Mouse (Mus musculus) lung, embryonic 15.5 days (tissue): ENCODE measurements around the gene Stk11. TPM values are rescaled to one million over a fixed set of nuclear protein-coding genes. Genes with fewer than 3 reads are reported as not detected.
A peak's percentile ranks its signal among the peaks of the same experiment; 100 is the strongest.

Experiments used
- ATAC-seq: fragments of 200-750 bp; cut with Nextera tagmentation; 2 replicates; pipeline ENCODE4 v1.8.0; 2017; ENCODE audit warnings: moderate number of reproducible peaks, borderline replicate concordance; ENCODE audit not compliant: low FRiP score, low TSS enrichment; ENCODE audit errors: extremely low read depth
- H3K27ac ChIP-seq: fragments of 300-500 bp; sonication (generic); 2 replicates; pipeline ENCODE4 v1.5.1; 2015; ENCODE audit warnings: moderate library complexity, mild to moderate bottlenecking, inconsistent platforms
- H3K27me3 ChIP-seq: fragments of 300-500 bp; sonication (generic); 2 replicates; pipeline ENCODE4 v1.6.1; 2015; ENCODE audit warnings: inconsistent platforms
- H3K36me3 ChIP-seq: fragments of 300-500 bp; sonication (generic); 2 replicates; pipeline ENCODE4 v1.6.1; 2015; ENCODE audit warnings: inconsistent platforms
- H3K4me1 ChIP-seq: fragments of 300-500 bp; sonication (generic); 2 replicates; pipeline ENCODE4 v1.6.1; 2015; ENCODE audit warnings: inconsistent platforms
- H3K4me2 ChIP-seq: fragments of 300-500 bp; sonication (generic); 2 replicates; pipeline ENCODE4 v1.6.1; 2015; ENCODE audit warnings: inconsistent platforms, mild to moderate bottlenecking, moderate library complexity
- H3K4me3 ChIP-seq: fragments of 300-500 bp; sonication (generic); 2 replicates; pipeline ENCODE4 v1.5.1; 2015; ENCODE audit warnings: mild to moderate bottlenecking, inconsistent platforms
- H3K9ac ChIP-seq: fragments of 300-500 bp; sonication (generic); 2 replicates; pipeline ENCODE4 v1.6.1; 2015; ENCODE audit warnings: inconsistent platforms
- H3K9me3 ChIP-seq: fragments of 300-500 bp; sonication (generic); 2 replicates; pipeline ENCODE4 v1.6.1; 2016; ENCODE audit warnings: inconsistent platforms
- WGBS: fragments of 180-500 bp; shearing (Covaris S2); methylation state at CpG from one replicate; pipeline ENCODE4 v1.1.7; 2015; 5-methylcytosine and 5-hydroxymethylcytosine counted together
- polyA plus RNA-seq: library from polyadenylated mRNA; unstranded; fragments of >200 nt; fragmentation: Nextera tagmentation; extraction: Ambion mirVana; gene quantifications from 2 replicates; pipeline ENCODE4 v1.2.1, GENCODE M21; 2015

The Stk11 gene
- polyA plus RNA-seq, 1 experiment from 2014 or later = 18.6 TPM

GRCm38 (mm10) chr10:80155277-80155676, 39.7 kb downstream of the Stk11 start:
- Histone ChIP-seq H3K27ac (no peak overlapping the region), H3K9ac (no peak overlapping the region), H3K4me1 (peaks cover 82% of the 10 kb centered on the region), H3K9me3 (no peaks in the 10 kb centered on the region), H3K4me3 (no peak overlapping the region), H3K4me2 (no peak overlapping the region), H3K27me3 (no peaks in the 10 kb centered on the region), H3K36me3 (peaks cover 55% of the 10 kb centered on the region)
- 45% methylated on average over 1 of the region's 1 CpGs for WGBS
- ATAC-seq = no peak

- ATAC-seq = no peak
- H3K27me3 ChIP-seq = no peaks in the 10 kb centered on the region
- peaks cover 55% of the 10 kb centered on the region for H3K36me3 ChIP-seq
- WGBS = 74% methylated on average over 29 of the region's 29 CpGs
- no peaks in the 10 kb centered on the region for H3K9me3 ChIP-seq
- H3K4me1 ChIP-seq = peaks cover 91% of the 10 kb centered on the region
- peak overlapping the region; percentile 0; the same call in 1 of the 2 replicates for H3K4me2 ChIP-seq
- H3K27ac ChIP-seq = peak overlapping the region; percentile 99
- no peak overlapping the region for H3K4me3 ChIP-seq
- no peak overlapping the region for H3K9ac ChIP-seq
These were observed 40.6 kb downstream of the Stk11 start for GRCm38 (mm10) chr10:80156002-80156751.

- peaks cover 96% of the 10 kb centered on the region for H3K4me1 ChIP-seq
- ATAC-seq = no peak
- no peak overlapping the region for H3K4me3 ChIP-seq
- no peaks in the 10 kb centered on the region for H3K27me3 ChIP-seq
- H3K36me3 ChIP-seq = peaks cover 55% of the 10 kb centered on the region
- WGBS = 37% methylated on average over 7 of the region's 7 CpGs
- H3K9ac ChIP-seq = no peak overlapping the region
- no peaks in the 10 kb centered on the region for H3K9me3 ChIP-seq
- H3K4me2 ChIP-seq = peak overlapping the region; percentile 0; the same call in 1 of the 2 replicates
- H3K27ac ChIP-seq = peak overlapping the region; percentile 99
These were observed 41.1 kb downstream of the Stk11 start for GRCm38 (mm10) chr10:80156752-80157053.

DNA sequence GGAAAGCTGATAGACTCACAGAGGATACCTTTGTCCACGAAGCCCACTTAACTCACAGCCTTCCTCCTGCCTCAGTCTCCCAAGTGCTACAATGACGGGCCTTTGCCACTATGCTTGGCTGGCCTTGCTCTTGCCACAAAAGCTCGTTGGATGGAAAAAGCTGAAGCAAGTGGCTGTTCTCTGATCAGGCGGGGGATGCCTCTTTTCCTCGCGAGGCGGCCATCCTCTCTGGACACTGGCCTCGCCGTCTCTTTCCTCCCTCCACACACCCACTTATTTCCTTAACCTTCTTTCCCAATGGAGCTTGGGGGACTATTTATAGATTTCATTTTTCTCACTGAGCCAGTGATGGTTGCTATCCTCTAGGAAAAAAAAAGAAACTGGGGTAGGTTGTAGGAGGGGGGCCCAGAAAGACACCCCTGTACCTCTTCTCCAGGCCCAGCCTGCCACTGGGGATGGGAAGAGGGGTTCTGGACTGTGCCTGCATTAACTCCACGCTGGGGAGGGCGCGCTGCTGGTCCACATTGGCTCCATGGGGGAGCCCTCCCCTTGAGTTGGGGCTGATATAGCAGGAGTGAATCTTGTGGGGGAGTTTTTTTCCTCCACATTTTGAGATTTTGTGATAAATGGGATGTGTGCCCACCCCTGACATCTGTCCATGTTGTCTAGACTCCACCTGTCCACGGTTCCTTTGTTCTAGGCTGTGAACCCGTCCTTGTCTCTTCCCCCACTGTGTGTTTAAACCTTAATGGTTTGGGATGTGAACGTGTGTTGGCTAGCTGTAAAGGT, 41.7 kb downstream of the Stk11 start:
- H3K9me3 ChIP-seq = no peaks in the 10 kb centered on the region
- no peak for ATAC-seq
- no peak overlapping the region for H3K9ac ChIP-seq
- no peak overlapping the region for H3K4me3 ChIP-seq
- H3K27ac ChIP-seq = peak overlapping the region; percentile 99
- H3K36me3 ChIP-seq = peaks cover 54% of the 10 kb centered on the region
- no peaks in the 10 kb centered on the region for H3K27me3 ChIP-seq
- H3K4me1 ChIP-seq = peaks cover 96% of the 10 kb centered on the region
- peak overlapping the region; percentile 9; the same call in 1 of the 2 replicates for H3K4me2 ChIP-seq
- 55% methylated on average over 15 of the region's 15 CpGs for WGBS

DNA sequence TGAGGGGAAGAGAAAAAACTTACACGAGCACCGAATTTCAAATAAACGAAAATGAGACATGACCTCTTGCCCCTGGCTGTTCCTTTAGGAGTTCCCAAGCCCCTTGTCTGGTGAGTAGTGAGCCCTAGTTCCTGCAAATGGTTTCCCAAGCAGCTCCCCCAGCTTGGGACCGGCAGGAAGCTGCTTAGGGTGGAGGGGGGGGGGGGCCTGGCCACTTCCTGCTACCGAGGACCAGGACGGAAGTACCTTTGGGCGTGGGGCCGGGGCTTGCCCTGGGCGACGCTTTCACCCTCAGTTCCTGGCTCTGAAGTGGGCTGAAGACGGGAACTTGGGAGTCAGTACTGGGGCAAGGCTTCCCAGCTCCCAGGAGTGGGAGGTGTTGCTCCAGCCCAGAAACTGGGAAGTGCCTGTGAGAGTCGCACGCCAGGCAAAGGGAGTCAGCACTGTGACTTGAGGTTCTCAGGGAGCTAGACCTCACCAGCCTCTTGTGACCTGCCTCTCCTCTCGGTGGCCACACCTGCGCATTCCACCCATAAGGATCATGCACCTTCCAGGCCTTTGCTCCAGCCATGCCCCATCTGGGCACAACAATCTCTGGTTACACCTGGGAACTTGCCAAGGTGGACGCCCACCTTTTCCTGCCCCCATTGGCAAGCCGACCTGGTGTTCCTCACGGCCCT, 42.8 kb downstream of the Stk11 start:
- Histone ChIP-seq H3K4me1 (peaks cover 95% of the 10 kb centered on the region), H3K36me3 (peaks cover 43% of the 10 kb centered on the region), H3K27me3 (no peaks in the 10 kb centered on the region), H3K4me3 (0 out of 2 replicates have a peak overlapping the region, but pooled peaks have one; percentile 44), H3K4me2 (peak overlapping the region; percentile 81), H3K27ac (peak overlapping the region; percentile 99), H3K9me3 (no peaks in the 10 kb centered on the region), H3K9ac (peak overlapping the region; percentile 25)
- no peak for ATAC-seq
- WGBS = 9% methylated on average over 18 of the region's 18 CpGs

GRCm38 (mm10) chr10:80159021-80159560, 43.5 kb downstream of the Stk11 start:
- ATAC-seq = no peak; the same call in 1 of the 2 replicates
- Histone ChIP-seq H3K27ac (peak overlapping the region; percentile 99), H3K4me1 (peaks cover 94% of the 10 kb centered on the region), H3K27me3 (no peaks in the 10 kb centered on the region), H3K9me3 (no peaks in the 10 kb centered on the region), H3K9ac (peak overlapping the region; percentile 21), H3K36me3 (peaks cover 36% of the 10 kb centered on the region), H3K4me2 (peak overlapping the region; percentile 81), H3K4me3 (peak overlapping the region; percentile 44)
- 10% methylated on average over 12 of the region's 12 CpGs for WGBS

GRCm38 (mm10) chr10:80159561-80160454, 44.2 kb downstream of the Stk11 start:
- ATAC-seq = peak; percentile 85
- under 1% methylated on average over 55 of the region's 55 CpGs for WGBS
- H3K4me1 ChIP-seq = peaks cover 94% of the 10 kb centered on the region
- H3K36me3 ChIP-seq = peaks cover 29% of the 10 kb centered on the region
- H3K9ac ChIP-seq = peak overlapping the region; percentile 39
- no peaks in the 10 kb centered on the region for H3K27me3 ChIP-seq
- H3K9me3 ChIP-seq = no peaks in the 10 kb centered on the region
- peak overlapping the region; percentile 44 for H3K4me3 ChIP-seq
- peak overlapping the region; percentile 81 for H3K4me2 ChIP-seq
- H3K27ac ChIP-seq = peak overlapping the region; percentile 99

GRCm38 (mm10) chr10:80160455-80161371, 45.1 kb downstream of the Stk11 start:
- ATAC-seq = no peak

GRCm38 (mm10) chr10:80161522-80162242, 46.1 kb downstream of the Stk11 start:
- peak overlapping the region; percentile 44 for H3K4me3 ChIP-seq
- no peaks in the 10 kb centered on the region for H3K27me3 ChIP-seq
- no peaks in the 10 kb centered on the region for H3K9me3 ChIP-seq
- peak overlapping the region; percentile 81 for H3K4me2 ChIP-seq
- H3K36me3 ChIP-seq = peaks cover 10% of the 10 kb centered on the region
- ATAC-seq = peak; percentile 17
- peaks cover 90% of the 10 kb centered on the region for H3K4me1 ChIP-seq
- peak overlapping the region; percentile 99 for H3K27ac ChIP-seq
- 10% methylated on average over 7 of the region's 7 CpGs for WGBS
- peak overlapping the region; percentile 39; the same call in 1 of the 2 replicates for H3K9ac ChIP-seq

More at GRCm38 (mm10) chr10:80160455-80161371, 45.1 kb downstream of the Stk11 start:
- no peaks in the 10 kb centered on the region for H3K27me3 ChIP-seq
- H3K4me1 ChIP-seq = peaks cover 92% of the 10 kb centered on the region
- peak overlapping the region; percentile 81 for H3K4me2 ChIP-seq
- H3K9me3 ChIP-seq = no peaks in the 10 kb centered on the region
- peaks cover 20% of the 10 kb centered on the region for H3K36me3 ChIP-seq
- H3K27ac ChIP-seq = peak overlapping the region; percentile 99
- peak overlapping the region; percentile 39 for H3K9ac ChIP-seq
- WGBS = 2% methylated on average over 32 of the region's 33 CpGs
- peak overlapping the region; percentile 44 for H3K4me3 ChIP-seq

GRCm38 (mm10) chr10:80162243-80162608, 46.6 kb downstream of the Stk11 start:
- no peak overlapping the region for H3K4me2 ChIP-seq
- H3K4me1 ChIP-seq = peaks cover 90% of the 10 kb centered on the region
- peak overlapping the region; percentile 99 for H3K27ac ChIP-seq
- peaks cover 5% of the 10 kb centered on the region for H3K36me3 ChIP-seq
- 59% methylated on average over 3 of the region's 3 CpGs for WGBS
- ATAC-seq = no peak
- no peak overlapping the region for H3K4me3 ChIP-seq
- H3K9me3 ChIP-seq = no peaks in the 10 kb centered on the region
- H3K9ac ChIP-seq = no peak overlapping the region
- H3K27me3 ChIP-seq = no peaks in the 10 kb centered on the region
